ENCODE assay signal across 13 mouse cellular contexts in genomic region chr9:28867256-28867655, GRCm38 (mm10).
DNase-seq lines count a peak whose midpoint lies in the region; ATAC-seq and TF ChIP-seq lines count a peak whose summit lies in the region.
"Had no signal": no experiment of that assay in that cellular context is flagged by ENCODE, and none has a peak within 500 bp of the region (broad histone marks: within the 10 kb centered on the region; RNA-seq: fewer than 3 reads in every experiment).

No protein-coding gene starts in this region.

- H3K36me3 ChIP-seq in midbrain, postnatal 0 days (ENCODE audit: insufficient read depth, low read length): no peaks in the 10 kb centered on the region
- no peaks in the 10 kb centered on the region for H3K36me3 ChIP-seq in midbrain, embryonic 13.5 days

- peaks cover 8% of the 10 kb centered on the region; the same call in 1 of the 2 replicates for H3K4me1 ChIP-seq in midbrain, postnatal 0 days (ENCODE audit: insufficient read depth, low read length)
- no peaks in the 10 kb centered on the region for H3K4me1 ChIP-seq in midbrain, embryonic 13.5 days (replicated peaks)

- intact Hi-C loops in left cerebral cortex, postnatal 14 days (cut with DNase I): no loop called here

- 47% methylated on average over 3 of the region's 3 CpGs for WGBS in midbrain, postnatal 0 days
- WGBS in midbrain, embryonic 13.5 days: 84% methylated on average over 3 of the region's 3 CpGs

- H3K27ac ChIP-seq in midbrain, postnatal 0 days (ENCODE audit: low read depth, low read length): peak overlapping the region; percentile 48
- H3K27ac ChIP-seq in midbrain, embryonic 13.5 days: no peak overlapping the region

- ATAC-seq in midbrain, postnatal 0 days (ENCODE audit: low FRiP score): no peak
- no peak for ATAC-seq in midbrain, embryonic 13.5 days

- no peak for TF ChIP-seq CTCF in midbrain, postnatal 0 days (IDR thresholded peaks at IDR 0.05)

- H3K9me3 ChIP-seq in midbrain, postnatal 0 days (ENCODE audit: low read length): no peaks in the 10 kb centered on the region
- H3K9me3 ChIP-seq in midbrain, embryonic 13.5 days: no peaks in the 10 kb centered on the region

- no peak overlapping the region for H3K4me2 ChIP-seq in midbrain, postnatal 0 days (ENCODE audit: low read depth, low read length, poor library complexity, severe bottlenecking)
- H3K4me2 ChIP-seq in midbrain, embryonic 13.5 days (replicated peaks): no peak overlapping the region

- H3K9ac ChIP-seq in midbrain, postnatal 0 days (replicated peaks; ENCODE audit: low read length, poor library complexity, severe bottlenecking): no peak overlapping the region
- no peak overlapping the region for H3K9ac ChIP-seq in midbrain, embryonic 13.5 days (replicated peaks)

- peak; percentile 52 for DNase-seq in midbrain, postnatal 0 days (ENCODE audit: low spot score)
- peak; percentile 20 to 56 for DNase-seq in frontal cortex, adult 2 months (ENCODE audit: extremely low spot score in 1 of 2, low spot score in 1 of 2)
- DNase-seq in left cerebral cortex, postnatal 14 days (ENCODE audit: low spot score in 2 of 2): peak; percentile 38 to 56
- DNase-seq in telencephalon, adult 2 months (ENCODE audit: low read depth, low spot score): peak; percentile 45
- DNase-seq in gastrocnemius, adult 8-10 months (ENCODE audit: low spot score in 2 of 2): no peak
- no peak for DNase-seq in spleen, postnatal 4 days (ENCODE audit: low spot score in 2 of 2)
- no peak for DNase-seq in gastrocnemius, adult 18-20 months (ENCODE audit: low spot score)
- DNase-seq: adrenal gland, postnatal 10 days; heart, adult 18-20 months; kidney, adult 9 months; lung, postnatal 14 days had no signal

- no peaks in the 10 kb centered on the region for H3K27me3 ChIP-seq in midbrain, postnatal 0 days (ENCODE audit: insufficient read depth, low read length)
- H3K27me3 ChIP-seq in midbrain, embryonic 13.5 days: no peaks in the 10 kb centered on the region
- H3K27me3 ChIP-seq: CH12.LX had no signal

- no peak overlapping the region for H3K4me3 ChIP-seq in midbrain, postnatal 0 days (ENCODE audit: low read depth, low read length)
- H3K4me3 ChIP-seq in midbrain, embryonic 13.5 days (replicated peaks): no peak overlapping the region

Comparison
In these comparisons a context has a peak if more than half of its experiments do, and no peak if none do; other contexts are left out.
1. DNase-seq: peak in midbrain, postnatal 0 days (single experiment), frontal cortex, adult 2 months (2 of 2), left cerebral cortex, postnatal 14 days (2 of 2) and telencephalon, adult 2 months (single experiment); none in gastrocnemius, adult 8-10 months (0 of 2), spleen, postnatal 4 days (0 of 2) and gastrocnemius, adult 18-20 months (single experiment).